Mouse (Mus musculus): Measurements from ENCODE around the gene Lrp2. TPM values are rescaled to one million over a fixed set of nuclear protein-coding genes. Genes with fewer than 3 reads are reported as not detected.

Gene Lrp2
- polyA plus RNA-seq, 1 experiment, result not detected

- H3K4me3 ChIP-seq (ENCODE audit: insufficient read depth, low read depth, low read length), result no peak overlapping the region
- WGBS, result 73% methylated on average over 6 of the region's 6 CpGs
- H3K27ac ChIP-seq (ENCODE audit: insufficient read depth, low read depth, low read length), result no peak overlapping the region
- H3K4me1 ChIP-seq (ENCODE audit: control insufficient read depth, insufficient read depth, low read length), result no peaks in the 10 kb centered on the region
- TF ChIP-seq CTCF (IDR thresholded peaks at IDR 0.05; ENCODE audit: insufficient read depth, low read depth, low read length) (no peak), POLR2A (IDR thresholded peaks at IDR 0.05; ENCODE audit: insufficient read depth, low read depth, low read length) (no peak)
Observed at GRCm38 (mm10) chr2:69574934-69575333, 10.9 kb downstream of the Lrp2 start.

- Histone ChIP-seq H3K4me3 (ENCODE audit: insufficient read depth, low read depth, low read length) (no peak overlapping the region), H3K4me1 (ENCODE audit: control insufficient read depth, insufficient read depth, low read length) (no peaks in the 10 kb centered on the region), H3K27ac (ENCODE audit: insufficient read depth, low read depth, low read length) (no peak overlapping the region)
- WGBS, result 82% methylated on average over 3 of the region's 3 CpGs
- TF ChIP-seq POLR2A (IDR thresholded peaks at IDR 0.05; ENCODE audit: insufficient read depth, low read depth, low read length), result no peak
- TF ChIP-seq CTCF (IDR thresholded peaks at IDR 0.05; ENCODE audit: insufficient read depth, low read depth, low read length), result no peak
Observed at GRCm38 (mm10) chr2:69574261-69574660, 11.6 kb downstream of the Lrp2 start.

GRCm38 (mm10) chr2:69573733-69574054 is 12.2 kb downstream of the Lrp2 start:
- Histone ChIP-seq H3K4me1 (ENCODE audit: control insufficient read depth, insufficient read depth, low read length) (no peaks in the 10 kb centered on the region), H3K4me3 (ENCODE audit: insufficient read depth, low read depth, low read length) (no peak overlapping the region), H3K27ac (ENCODE audit: insufficient read depth, low read depth, low read length) (no peak overlapping the region)
- no peak for TF ChIP-seq POLR2A (IDR thresholded peaks at IDR 0.05; ENCODE audit: insufficient read depth, low read depth, low read length)
- no peak for TF ChIP-seq CTCF (IDR thresholded peaks at IDR 0.05; ENCODE audit: insufficient read depth, low read depth, low read length)

- H3K27ac ChIP-seq (ENCODE audit: insufficient read depth, low read depth, low read length), result no peak overlapping the region
- WGBS, result 71% methylated on average over 5 of the region's 5 CpGs
- no peaks in the 10 kb centered on the region for H3K4me1 ChIP-seq (ENCODE audit: control insufficient read depth, insufficient read depth, low read length)
- TF ChIP-seq POLR2A (IDR thresholded peaks at IDR 0.05; ENCODE audit: insufficient read depth, low read depth, low read length), result no peak
- H3K4me3 ChIP-seq (ENCODE audit: insufficient read depth, low read depth, low read length), result no peak overlapping the region
Observed at GRCm38 (mm10) chr2:69573038-69573732, 12.7 kb downstream of the Lrp2 start.

- Histone ChIP-seq H3K4me3 (ENCODE audit: insufficient read depth, low read depth, low read length) (no peak overlapping the region), H3K4me1 (ENCODE audit: control insufficient read depth, insufficient read depth, low read length) (no peaks in the 10 kb centered on the region), H3K27ac (ENCODE audit: insufficient read depth, low read depth, low read length) (no peak overlapping the region)
- TF ChIP-seq CTCF (IDR thresholded peaks at IDR 0.05; ENCODE audit: insufficient read depth, low read depth, low read length) (no peak), POLR2A (IDR thresholded peaks at IDR 0.05; ENCODE audit: insufficient read depth, low read depth, low read length) (no peak)
- 79% methylated on average over 6 of the region's 6 CpGs for WGBS
Observed at GRCm38 (mm10) chr2:69570556-69570955, 15.3 kb downstream of the Lrp2 start.

- WGBS, result 81% methylated on average over 7 of the region's 7 CpGs
- H3K27ac ChIP-seq (ENCODE audit: insufficient read depth, low read depth, low read length), result no peak overlapping the region
- no peaks in the 10 kb centered on the region for H3K4me1 ChIP-seq (ENCODE audit: control insufficient read depth, insufficient read depth, low read length)
- H3K4me3 ChIP-seq (ENCODE audit: insufficient read depth, low read depth, low read length), result no peak overlapping the region
- TF ChIP-seq POLR2A (IDR thresholded peaks at IDR 0.05; ENCODE audit: insufficient read depth, low read depth, low read length), result no peak
- no peak for TF ChIP-seq CTCF (IDR thresholded peaks at IDR 0.05; ENCODE audit: insufficient read depth, low read depth, low read length)
Observed at GRCm38 (mm10) chr2:69566281-69566680, 19.6 kb downstream of the Lrp2 start.

GRCm38 (mm10) chr2:69563492-69563891 is 22.4 kb downstream of the Lrp2 start:
- 89% methylated on average over 6 of the region's 6 CpGs for WGBS
- Histone ChIP-seq H3K27ac (ENCODE audit: insufficient read depth, low read depth, low read length) (no peak overlapping the region), H3K4me1 (ENCODE audit: control insufficient read depth, insufficient read depth, low read length) (no peaks in the 10 kb centered on the region), H3K4me3 (ENCODE audit: insufficient read depth, low read depth, low read length) (no peak overlapping the region)
- TF ChIP-seq POLR2A (IDR thresholded peaks at IDR 0.05; ENCODE audit: insufficient read depth, low read depth, low read length), result no peak
- TF ChIP-seq CTCF (IDR thresholded peaks at IDR 0.05; ENCODE audit: insufficient read depth, low read depth, low read length), result no peak

- Histone ChIP-seq H3K27ac (ENCODE audit: insufficient read depth, low read depth, low read length) (no peak overlapping the region), H3K4me1 (ENCODE audit: control insufficient read depth, insufficient read depth, low read length) (no peaks in the 10 kb centered on the region), H3K4me3 (ENCODE audit: insufficient read depth, low read depth, low read length) (no peak overlapping the region)
- no peak for TF ChIP-seq CTCF (IDR thresholded peaks at IDR 0.05; ENCODE audit: insufficient read depth, low read depth, low read length)
- no peak for TF ChIP-seq POLR2A (IDR thresholded peaks at IDR 0.05; ENCODE audit: insufficient read depth, low read depth, low read length)
- WGBS, result 68% methylated on average over 5 of the region's 5 CpGs
Observed at GRCm38 (mm10) chr2:69562761-69563160, 23.1 kb downstream of the Lrp2 start.

GRCm38 (mm10) chr2:69560221-69560620 is 25.6 kb downstream of the Lrp2 start:
- WGBS, result 68% methylated on average over 4 of the region's 4 CpGs
- Histone ChIP-seq H3K4me3 (ENCODE audit: insufficient read depth, low read depth, low read length) (no peak overlapping the region), H3K27ac (ENCODE audit: insufficient read depth, low read depth, low read length) (no peak overlapping the region), H3K4me1 (ENCODE audit: control insufficient read depth, insufficient read depth, low read length) (no peaks in the 10 kb centered on the region)
- TF ChIP-seq POLR2A (IDR thresholded peaks at IDR 0.05; ENCODE audit: insufficient read depth, low read depth, low read length), result no peak
- no peak for TF ChIP-seq CTCF (IDR thresholded peaks at IDR 0.05; ENCODE audit: insufficient read depth, low read depth, low read length)

- Histone ChIP-seq H3K27ac (ENCODE audit: insufficient read depth, low read depth, low read length) (no peak overlapping the region), H3K4me1 (ENCODE audit: control insufficient read depth, insufficient read depth, low read length) (no peaks in the 10 kb centered on the region), H3K4me3 (ENCODE audit: insufficient read depth, low read depth, low read length) (no peak overlapping the region)
- 84% methylated on average over 15 of the region's 15 CpGs for WGBS
- TF ChIP-seq POLR2A (IDR thresholded peaks at IDR 0.05; ENCODE audit: insufficient read depth, low read depth, low read length), result no peak
- TF ChIP-seq CTCF (IDR thresholded peaks at IDR 0.05; ENCODE audit: insufficient read depth, low read depth, low read length), result no peak
Observed at GRCm38 (mm10) chr2:69559380-69559779, 26.5 kb downstream of the Lrp2 start.
